Mouse (Mus musculus): ENCODE measurements around the gene Trpm4.

DNA sequence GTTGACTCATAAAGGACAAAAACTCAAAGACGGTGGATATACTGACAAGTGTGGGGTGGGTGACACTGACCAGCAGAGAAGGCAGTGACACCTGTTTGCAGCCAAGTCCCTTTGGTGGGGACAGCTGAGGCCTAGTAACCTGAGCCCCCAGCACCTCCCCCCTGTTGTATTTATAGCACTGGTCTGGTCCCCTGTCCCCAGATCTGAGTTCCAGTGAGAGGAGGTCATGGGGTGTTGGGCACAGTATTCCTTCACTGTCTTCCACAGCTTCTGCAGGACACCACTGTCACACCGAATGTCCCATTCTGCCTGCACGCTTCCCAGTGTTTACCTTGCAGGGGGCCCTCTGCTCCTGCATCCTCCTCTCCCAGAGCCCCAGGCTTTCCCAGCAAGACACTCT lies 1.0 kb upstream of the Trpm4 start:
- TF ChIP-seq POLR2A (IDR thresholded peaks at IDR 0.05; ENCODE audit: insufficient read depth, low read length) (no peak), CTCF (IDR thresholded peaks at IDR 0.05; ENCODE audit: low read depth, low read length) (no peak), EP300 (IDR thresholded peaks at IDR 0.05; ENCODE audit: insufficient read depth, low read depth, low read length) (no peak)

Measured in ES-Bruce4 (cell line).